Mouse (Mus musculus): ENCODE results near the gene Nelfe. TPM values are rescaled to one million over a fixed set of nuclear protein-coding genes. Genes with fewer than 3 reads are reported as not detected.
"Not testable (repeated sequence)": the region's sequence is repeated elsewhere in the genome, so short reads cannot be mapped to it uniquely, and the experiment has no call there.

The Nelfe gene
- total RNA-seq, 2 experiments from 2014 or later, result 13.7 to 17.3 TPM

- no peak for DNase-seq
These were observed 43.1 kb downstream of the Nelfe start for GRCm38 (mm10) chr17:34893072-34893824.

- peak; percentile 96 for DNase-seq
These were observed 43.9 kb downstream of the Nelfe start for GRCm38 (mm10) chr17:34894074-34894597.

- DNase-seq, result peak; percentile 70
These were observed 44.8 kb downstream of the Nelfe start for GRCm38 (mm10) chr17:34894801-34895530.

- DNase-seq, result no peak
These were observed 45.5 kb downstream of the Nelfe start for GRCm38 (mm10) chr17:34895724-34896123.

- no peak for DNase-seq
These were observed 46.2 kb downstream of the Nelfe start for GRCm38 (mm10) chr17:34896366-34896765.

- no peak for DNase-seq
These were observed 47.4 kb downstream of the Nelfe start for GRCm38 (mm10) chr17:34897373-34898159.

GRCm38 (mm10) chr17:34898160-34898586 is 48.0 kb downstream of the Nelfe start, which contains the start of the genes C2 and Ehmt2:
C2 (minus strand) TSS chr17:34898265.
Ehmt2 (plus strand) TSS chr17:34898469.
- peak; percentile 80 for DNase-seq

- peak; percentile 38 for DNase-seq
These were observed 48.5 kb downstream of the Nelfe start for GRCm38 (mm10) chr17:34898706-34899052.

GRCm38 (mm10) chr17:34899053-34899889 is 49.1 kb downstream of the Nelfe start:
- DNase-seq, result peak; percentile 45

- no peak for DNase-seq
These were observed 49.7 kb downstream of the Nelfe start for GRCm38 (mm10) chr17:34899890-34900243.

GRCm38 (mm10) chr17:34900826-34901225 is 50.6 kb downstream of the Nelfe start:
- DNase-seq, result not testable (repeated sequence)

- not testable (repeated sequence) for DNase-seq
These were observed 51.8 kb downstream of the Nelfe start for GRCm38 (mm10) chr17:34901948-34902347.

GRCm38 (mm10) chr17:34902895-34903294 is 52.7 kb downstream of the Nelfe start:
- no peak for DNase-seq

Small RNA genes lying within 50 kb of the gene (microRNA-seq; reads per million reads assigned to microRNA genes)
- gene Mir6970 (0 reads per million in 2 experiments), gene Mir6971 (0.32 to 1.0 reads per million in 2 experiments), gene Mir6972 (0 reads per million in 2 experiments)

Other genes starting within 250 kb of the Nelfe start
- gene Rnf5, start 246.7 kb upstream of the Nelfe start, total RNA-seq (2021), result 10 to 100 TPM; 19.8 to 21.8 TPM
- 10 to 100 TPM; 38.0 to 39.4 TPM for gene Agpat1, start 246.1 kb upstream of the Nelfe start, total RNA-seq (2021)
- 10 to 100 TPM; 13.8 to 15.2 TPM for gene Egfl8, start 234.4 kb upstream of the Nelfe start, total RNA-seq (2021)
- 10 to 100 TPM; 32.6 to 33.7 TPM for gene Ppt2, start 221.9 kb upstream of the Nelfe start, total RNA-seq (2021)
- gene Prrt1, start 220.9 kb upstream of the Nelfe start, total RNA-seq (2021), result under 1 TPM; 0.61 to 0.63 TPM
- 1 to 10 TPM; 4.5 to 4.7 TPM for gene Fkbpl, start 205.6 kb upstream of the Nelfe start, total RNA-seq (2021)
- 10 to 100 TPM; 12.7 to 14.4 TPM for gene Atf6b, start 203.2 kb upstream of the Nelfe start, total RNA-seq (2021)
- gene Tnxb, start 179.9 kb upstream of the Nelfe start, total RNA-seq (2021), result 100 to 1,000 TPM in 1 of 2 experiments, 10 to 100 TPM in 1; 90.2 to 123 TPM
- gene C4b, start 106.5 kb upstream of the Nelfe start, total RNA-seq (2021), result 1 to 10 TPM; 2.0 to 3.3 TPM
- gene Cyp21a1, start 45.8 kb upstream of the Nelfe start, total RNA-seq (2021), result under 1 TPM; 0.31 to 0.36 TPM
- gene Stk19, start 13.4 kb upstream of the Nelfe start, total RNA-seq (2021), result 1 to 10 TPM; 8.9 to 9.0 TPM
- gene Dxo, start 13.4 kb upstream of the Nelfe start, total RNA-seq (2021), result 10 to 100 TPM; 12.3 to 15.3 TPM
- gene Skiv2l, start 181 bp upstream of the Nelfe start, total RNA-seq (2021), result 10 to 100 TPM; 19.6 to 22.2 TPM
- 1 to 10 TPM; 1.9 to 4.1 TPM for gene Cfb, start 12.1 kb downstream of the Nelfe start, total RNA-seq (2021)
- gene Zbtb12, start 29.1 kb downstream of the Nelfe start, total RNA-seq (2021), result 1 to 10 TPM; 4.6 to 7.3 TPM
- not detected for gene Gm20547, start 31.7 kb downstream of the Nelfe start, total RNA-seq (2021)
- 1 to 10 TPM; 4.3 to 5.6 TPM for gene C2, start 47.9 kb downstream of the Nelfe start, total RNA-seq (2021)
- 10 to 100 TPM; 40.9 to 53.7 TPM for gene Ehmt2, start 48.1 kb downstream of the Nelfe start, total RNA-seq (2021)
- gene Slc44a4, start 64.1 kb downstream of the Nelfe start, total RNA-seq (2021), result not detected
- gene Neu1, start 80.9 kb downstream of the Nelfe start, total RNA-seq (2021), result 1 to 10 TPM; 8.3 to 8.9 TPM
- gene Hspa1b, start 108.8 kb downstream of the Nelfe start, total RNA-seq (2021), result 1 to 10 TPM; 2.2 to 4.3 TPM
- not detected for gene Gm20481, start 119.5 kb downstream of the Nelfe start, total RNA-seq (2021)
- 1 to 10 TPM; 3.8 to 6.4 TPM for gene Hspa1a, start 121.8 kb downstream of the Nelfe start, total RNA-seq (2021)
- gene Hspa1l, start 122.3 kb downstream of the Nelfe start, total RNA-seq (2021), result 1 to 10 TPM; 6.2 to 9.9 TPM
- gene Lsm2, start 131.5 kb downstream of the Nelfe start, total RNA-seq (2021), result 10 to 100 TPM; 24.7 to 28.2 TPM
- gene Vars, start 150.6 kb downstream of the Nelfe start, total RNA-seq (2021), result 10 to 100 TPM; 31.4 to 40.7 TPM
- 1 to 10 TPM; 2.0 to 2.5 TPM for gene Vwa7, start 166.2 kb downstream of the Nelfe start, total RNA-seq (2021)
- gene Sapcd1, start 177.6 kb downstream of the Nelfe start, total RNA-seq (2021), result 1 to 10 TPM; 2.8 to 3.1 TPM
- gene Msh5, start 196.4 kb downstream of the Nelfe start, total RNA-seq (2021), result 1 to 10 TPM; 1.5 to 3.5 TPM
- gene Clic1, start 199.6 kb downstream of the Nelfe start, total RNA-seq (2021), result 10 to 100 TPM; 39.2 to 50.5 TPM
- gene Ddah2, start 208.6 kb downstream of the Nelfe start, total RNA-seq (2021), result 10 to 100 TPM; 45.3 to 51.9 TPM
- not detected for gene Ly6g6c, start 215.0 kb downstream of the Nelfe start, total RNA-seq (2021)
- under 1 TPM in 1 of 2 experiments, not detected in 1; 0.20 TPM for gene Mpig6b, start 215.8 kb downstream of the Nelfe start, total RNA-seq (2021)
- not detected for gene Ly6g6e, start 226.5 kb downstream of the Nelfe start, total RNA-seq (2021)
- gene Ly6g6d, start 227.7 kb downstream of the Nelfe start, total RNA-seq (2021), result under 1 TPM in 1 of 2 experiments, not detected in 1; 0.97 TPM
- gene Ly6g6f, start 235.2 kb downstream of the Nelfe start, total RNA-seq (2021), result under 1 TPM in 1 of 2 experiments, not detected in 1; 0.23 TPM
- 10 to 100 TPM; 59.1 to 65.0 TPM for gene Abhd16a, start 238.9 kb downstream of the Nelfe start, total RNA-seq (2021)

All from gastrocnemius, postnatal 10 days (tissue).